Mouse (Mus musculus): Measurements from ENCODE around the gene Kcnk10. TPM values are rescaled to one million over a fixed set of nuclear protein-coding genes. Genes with fewer than 3 reads are reported as not detected.

Gene Kcnk10
- total RNA-seq, 2 experiments from 2014 or later, result 13.4 to 15.2 TPM

GRCm38 (mm10) chr12:98524331-98525311 is 53.5 kb downstream of the Kcnk10 start:
- peak in 1 of 2 experiments; percentile 50 for DNase-seq (ENCODE audit: low spot score in 2 of 2)
- intact Hi-C loops (cut with DNase I), result no loop called here

GRCm38 (mm10) chr12:98521311-98521710 is 56.8 kb downstream of the Kcnk10 start:
- no peak for DNase-seq (ENCODE audit: low spot score in 2 of 2)
- intact Hi-C loops (cut with DNase I), result no loop called here

GRCm38 (mm10) chr12:98520568-98520931 is 57.6 kb downstream of the Kcnk10 start:
- no peak for DNase-seq (ENCODE audit: low spot score in 2 of 2)

GRCm38 (mm10) chr12:98519866-98520567 is 58.1 kb downstream of the Kcnk10 start:
- intact Hi-C loops (cut with DNase I), result no loop called here
- DNase-seq (ENCODE audit: low spot score in 2 of 2), result no peak

More at GRCm38 (mm10) chr12:98520568-98520931, 57.6 kb downstream of the Kcnk10 start:
- intact Hi-C loops (cut with DNase I), result no loop called here

- intact Hi-C loops (cut with DNase I), result no loop called here
- DNase-seq (ENCODE audit: low spot score in 2 of 2), result no peak
Measured at GRCm38 (mm10) chr12:98505601-98506000, 72.5 kb downstream of the Kcnk10 start.

GRCm38 (mm10) chr12:98501528-98502280 is 76.4 kb downstream of the Kcnk10 start:
- intact Hi-C loops (cut with DNase I), result no loop called here
- DNase-seq (ENCODE audit: low spot score in 2 of 2), result no peak

- no peak for DNase-seq (ENCODE audit: low spot score in 2 of 2)
- intact Hi-C loops (cut with DNase I), result no loop called here
Measured at GRCm38 (mm10) chr12:98501045-98501444, 77.1 kb downstream of the Kcnk10 start.

- intact Hi-C loops (cut with DNase I), result no loop called here
- DNase-seq (ENCODE audit: low spot score in 2 of 2), result no peak
Measured at GRCm38 (mm10) chr12:98481460-98481859, 96.7 kb downstream of the Kcnk10 start.

- intact Hi-C loops (cut with DNase I), result no loop called here
- no peak for DNase-seq (ENCODE audit: low spot score in 2 of 2)
Measured at GRCm38 (mm10) chr12:98481048-98481447, 97.1 kb downstream of the Kcnk10 start.

- intact Hi-C loops (cut with DNase I), result no loop called here
Measured at GRCm38 (mm10) chr12:98477673-98478461, 100.2 kb downstream of the Kcnk10 start.

GRCm38 (mm10) chr12:98471232-98471631 is 106.9 kb downstream of the Kcnk10 start:
- intact Hi-C loops (cut with DNase I), result no loop called here

More at GRCm38 (mm10) chr12:98477673-98478461, 100.2 kb downstream of the Kcnk10 start:
- DNase-seq (ENCODE audit: low spot score in 2 of 2), result no peak

GRCm38 (mm10) chr12:98470097-98470496 is 108.0 kb downstream of the Kcnk10 start:
- no peak for DNase-seq (ENCODE audit: low spot score in 2 of 2)

More at GRCm38 (mm10) chr12:98471232-98471631, 106.9 kb downstream of the Kcnk10 start:
- DNase-seq (ENCODE audit: low spot score in 2 of 2), result no peak

GRCm38 (mm10) chr12:98467793-98468192 is 110.3 kb downstream of the Kcnk10 start:
- no peak for DNase-seq (ENCODE audit: low spot score in 2 of 2)

More at GRCm38 (mm10) chr12:98470097-98470496, 108.0 kb downstream of the Kcnk10 start:
- intact Hi-C loops (cut with DNase I), result no loop called here

GRCm38 (mm10) chr12:98459889-98460288 is 118.2 kb downstream of the Kcnk10 start:
- intact Hi-C loops (cut with DNase I), result loop anchor here (5.0 kb wide), 1 partner anchor 112 kb away; no protein-coding TSS in a partner anchor
- no peak for DNase-seq (ENCODE audit: low spot score in 2 of 2)

More at GRCm38 (mm10) chr12:98467793-98468192, 110.3 kb downstream of the Kcnk10 start:
- intact Hi-C loops (cut with DNase I), result no loop called here

GRCm38 (mm10) chr12:98458944-98459343 is 119.2 kb downstream of the Kcnk10 start:
- intact Hi-C loops (cut with DNase I), result loop anchor here (5.0 kb wide), 1 partner anchor 113 kb away; no protein-coding TSS in a partner anchor
- no peak for DNase-seq (ENCODE audit: low spot score in 2 of 2)

- DNase-seq (ENCODE audit: low spot score in 2 of 2), result peak in 1 of 2 experiments; percentile 75
- intact Hi-C loops (cut with DNase I), result loop anchor here (5.0 kb wide), 1 partner anchor 114 kb away; no protein-coding TSS in a partner anchor
Measured at GRCm38 (mm10) chr12:98458516-98458915, 119.6 kb downstream of the Kcnk10 start.

GRCm38 (mm10) chr12:98453161-98453560 is 124.9 kb downstream of the Kcnk10 start:
- intact Hi-C loops (cut with DNase I), result no loop called here
- no peak for DNase-seq (ENCODE audit: low spot score in 2 of 2)

GRCm38 (mm10) chr12:98452646-98453045 is 125.5 kb downstream of the Kcnk10 start:
- DNase-seq (ENCODE audit: low spot score in 2 of 2), result no peak
- intact Hi-C loops (cut with DNase I), result no loop called here

GRCm38 (mm10) chr12:98445637-98446036 is 132.5 kb downstream of the Kcnk10 start:
- no peak for DNase-seq (ENCODE audit: low spot score in 2 of 2)
- intact Hi-C loops (cut with DNase I), result no loop called here

Measured in left cerebral cortex, postnatal 25 days (tissue).